Mouse (Mus musculus) intestine, embryonic 15.5 days (tissue): ENCODE data around the gene Bmpr1a. TPM values are rescaled to one million over a fixed set of nuclear protein-coding genes. Genes with fewer than 3 reads are reported as not detected.
"Not testable (repeated sequence)": the region's sequence is repeated elsewhere in the genome, so short reads cannot be mapped to it uniquely, and the experiment has no call there.

Source experiments
- ATAC-seq: fragments of 200-750 bp; cut with Nextera tagmentation; 2 replicates; pipeline ENCODE4 v1.8.0; 2017; ENCODE audit warnings: moderate TSS enrichment, moderate library complexity
- H3K27ac ChIP-seq: fragments of 300-500 bp; sonication (generic); 2 replicates; pipeline ENCODE4 v1.5.1; 2015; ENCODE audit warnings: mild to moderate bottlenecking, inconsistent platforms
- H3K27me3 ChIP-seq: fragments of 300-500 bp; sonication (generic); replicated peaks from 2 replicates; pipeline ENCODE4 v1.6.1; 2015; ENCODE audit warnings: inconsistent platforms
- H3K36me3 ChIP-seq: fragments of 300-500 bp; sonication (generic); 2 replicates; pipeline ENCODE4 v1.6.1; 2015; ENCODE audit warnings: inconsistent platforms
- H3K4me1 ChIP-seq: fragments of 300-500 bp; sonication (generic); replicated peaks from 2 replicates; pipeline ENCODE4 v1.6.1; 2015; ENCODE audit warnings: inconsistent platforms
- H3K4me2 ChIP-seq: fragments of 300-500 bp; sonication (generic); replicated peaks from 2 replicates; pipeline ENCODE4 v1.6.1; 2015; ENCODE audit warnings: mild to moderate bottlenecking, inconsistent platforms
- H3K4me3 ChIP-seq: fragments of 300-500 bp; sonication (generic); replicated peaks from 2 replicates; pipeline ENCODE4 v1.5.1; 2015; ENCODE audit warnings: inconsistent platforms
- H3K9ac ChIP-seq: fragments of 300-500 bp; sonication (generic); 2 replicates; pipeline ENCODE4 v1.6.1; 2015; ENCODE audit warnings: inconsistent platforms
- H3K9me3 ChIP-seq: fragments of 300-500 bp; sonication (generic); 2 replicates; pipeline ENCODE4 v1.6.1; 2016; ENCODE audit warnings: inconsistent platforms
- WGBS: fragments of 180-500 bp; shearing (Covaris S2); methylation state at CpG from one replicate; pipeline ENCODE4 v1.1.7; 2015; 5-methylcytosine and 5-hydroxymethylcytosine counted together
- polyA plus RNA-seq: library from polyadenylated mRNA; unstranded; fragments of >200 nt; fragmentation: Nextera tagmentation; extraction: Ambion mirVana; gene quantifications from 2 replicates; pipeline ENCODE4 v1.2.1, GENCODE M21; 2015

The Bmpr1a gene
- polyA plus RNA-seq, 1 experiment from 2014 or later: 41.3 TPM

DNA sequence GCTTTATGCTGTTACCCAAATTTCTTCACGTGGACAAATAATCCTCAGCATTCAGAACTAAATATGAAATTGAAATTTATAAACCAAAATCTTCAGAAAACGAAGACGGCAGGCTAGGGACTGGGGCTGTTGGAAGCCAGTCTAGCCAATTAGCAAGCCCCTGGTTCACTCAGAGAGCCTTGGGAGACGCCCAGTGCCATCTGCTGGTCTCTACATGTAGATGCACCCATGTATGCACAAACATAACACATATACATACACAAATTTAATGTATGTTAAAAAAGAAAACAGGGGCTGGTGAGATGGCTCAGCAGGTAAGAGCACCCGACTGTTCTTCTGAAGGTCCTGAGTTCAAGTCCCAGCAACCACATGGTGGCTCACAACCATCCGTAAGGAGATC is 56.5 kb downstream of the Bmpr1a start:
- 0 out of 2 replicates have a peak, but pooled peaks cover 3% of the 10 kb centered on the region for H3K4me1 ChIP-seq
- H3K27ac ChIP-seq: no peak overlapping the region
- peaks cover 7% of the 10 kb centered on the region for H3K36me3 ChIP-seq
- H3K9me3 ChIP-seq: no peaks in the 10 kb centered on the region
- 96% methylated on average over 6 of the region's 6 CpGs for WGBS
- H3K27me3 ChIP-seq: no peaks in the 10 kb centered on the region
- ATAC-seq: no peak
- H3K9ac ChIP-seq: no peak overlapping the region
- no peak overlapping the region for H3K4me3 ChIP-seq
- no peak overlapping the region for H3K4me2 ChIP-seq

DNA sequence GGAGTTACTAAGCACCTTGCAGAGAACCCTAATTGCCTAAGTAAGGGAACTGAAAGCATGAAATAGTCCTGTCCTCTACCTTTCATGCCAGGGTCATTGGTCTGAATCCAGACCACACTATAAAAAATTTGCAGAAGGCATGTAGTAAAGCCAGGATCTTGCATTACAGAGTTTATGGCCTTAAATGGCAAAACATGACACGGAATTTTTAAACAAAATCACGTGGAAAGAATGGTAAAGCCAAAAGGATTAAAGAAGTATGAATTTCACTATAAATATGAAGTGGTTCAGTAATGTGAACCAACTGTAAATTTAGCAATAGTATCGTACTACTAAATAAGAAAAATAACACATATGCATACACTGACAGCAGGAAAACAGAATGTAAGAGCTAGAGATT is 57.8 kb downstream of the Bmpr1a start:
- H3K27ac ChIP-seq: no peak overlapping the region
- ATAC-seq: no peak
- 0 out of 2 replicates have a peak, but pooled peaks cover 3% of the 10 kb centered on the region for H3K4me1 ChIP-seq
- H3K4me2 ChIP-seq: no peak overlapping the region
- 64% methylated on average over 3 of the region's 3 CpGs for WGBS
- H3K9me3 ChIP-seq: no peaks in the 10 kb centered on the region
- H3K27me3 ChIP-seq: no peaks in the 10 kb centered on the region
- H3K9ac ChIP-seq: no peak overlapping the region
- no peak overlapping the region for H3K4me3 ChIP-seq
- H3K36me3 ChIP-seq: peaks cover 7% of the 10 kb centered on the region

DNA sequence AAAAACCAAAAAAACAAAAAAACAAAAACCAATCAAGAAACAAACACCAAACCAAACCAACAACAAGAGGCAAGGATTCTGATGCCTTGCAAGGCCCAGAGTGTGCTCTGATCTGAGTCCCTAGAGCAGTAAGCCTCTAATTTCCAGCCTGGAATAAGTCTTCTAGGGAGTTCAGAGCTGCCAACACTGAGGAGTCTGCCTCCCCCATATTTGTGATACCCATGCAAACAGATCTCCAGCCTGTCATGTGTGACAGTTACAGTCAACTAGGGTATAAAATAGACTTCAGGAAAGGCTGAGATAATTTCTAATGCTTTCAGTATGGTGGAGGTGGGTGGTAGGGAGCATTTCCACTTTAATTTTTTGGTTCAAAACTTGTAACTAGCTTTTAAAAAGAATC is 58.2 kb downstream of the Bmpr1a start:
- Histone ChIP-seq H3K36me3 (peaks cover 7% of the 10 kb centered on the region), H3K4me3 (no peak overlapping the region), H3K27me3 (no peaks in the 10 kb centered on the region), H3K9ac (no peak overlapping the region), H3K4me2 (no peak overlapping the region), H3K9me3 (no peaks in the 10 kb centered on the region), H3K27ac (no peak overlapping the region), H3K4me1 (no peaks in the 10 kb centered on the region)
- no peak for ATAC-seq

DNA sequence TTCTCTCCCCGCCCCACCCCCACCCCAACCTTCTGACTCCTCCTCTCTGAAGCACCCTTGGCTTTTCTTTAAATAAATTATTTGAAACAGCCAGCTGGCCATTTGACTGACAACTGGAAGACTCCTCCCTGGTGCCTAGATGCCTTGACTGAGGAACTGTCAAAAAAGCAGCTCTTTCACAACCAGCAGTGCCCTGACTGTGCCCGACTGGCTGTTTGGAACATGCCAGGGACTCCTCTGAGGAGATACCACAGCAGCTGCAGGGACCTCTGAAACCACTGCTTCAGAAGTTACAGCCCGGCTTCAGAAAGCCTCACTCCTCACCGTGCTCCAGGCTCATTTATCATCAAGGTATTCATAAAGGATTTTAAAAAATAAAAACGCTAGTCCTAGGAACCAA is 58.8 kb downstream of the Bmpr1a start:
- Histone ChIP-seq H3K27me3 (no peaks in the 10 kb centered on the region), H3K27ac (no peak overlapping the region), H3K4me2 (no peak overlapping the region), H3K4me1 (no peaks in the 10 kb centered on the region), H3K9me3 (no peaks in the 10 kb centered on the region), H3K36me3 (peaks cover 7% of the 10 kb centered on the region), H3K4me3 (no peak overlapping the region), H3K9ac (no peak overlapping the region)
- 81% methylated on average over 5 of the region's 5 CpGs for WGBS
- no peak for ATAC-seq

DNA sequence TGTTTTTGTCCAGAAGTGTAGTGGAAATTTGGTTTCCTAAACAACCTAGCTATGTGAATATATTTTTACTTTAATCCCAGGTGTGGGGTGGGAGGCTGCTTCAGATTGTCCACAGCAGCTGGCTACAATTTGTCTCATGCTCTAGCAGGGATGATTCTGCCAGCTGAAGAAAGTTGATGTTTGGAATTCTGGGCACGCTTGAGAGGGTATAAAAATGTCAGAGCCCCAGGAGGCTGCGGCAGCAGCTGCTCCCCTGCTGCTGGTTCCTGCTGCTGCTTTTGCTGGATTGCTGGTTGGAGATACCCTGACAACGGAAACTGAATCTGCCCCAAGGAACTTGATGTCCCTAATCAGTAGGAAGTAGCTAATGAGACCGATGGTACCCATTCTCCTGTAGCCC is 60.6 kb downstream of the Bmpr1a start:
- H3K27ac ChIP-seq: no peak overlapping the region
- H3K4me1 ChIP-seq: no peaks in the 10 kb centered on the region
- WGBS: 75% methylated on average over 4 of the region's 4 CpGs
- H3K27me3 ChIP-seq: no peaks in the 10 kb centered on the region
- no peaks in the 10 kb centered on the region for H3K9me3 ChIP-seq
- no peak overlapping the region for H3K4me3 ChIP-seq
- no peak overlapping the region for H3K9ac ChIP-seq
- H3K36me3 ChIP-seq: peaks cover 10% of the 10 kb centered on the region
- no peak for ATAC-seq
- no peak overlapping the region for H3K4me2 ChIP-seq

DNA sequence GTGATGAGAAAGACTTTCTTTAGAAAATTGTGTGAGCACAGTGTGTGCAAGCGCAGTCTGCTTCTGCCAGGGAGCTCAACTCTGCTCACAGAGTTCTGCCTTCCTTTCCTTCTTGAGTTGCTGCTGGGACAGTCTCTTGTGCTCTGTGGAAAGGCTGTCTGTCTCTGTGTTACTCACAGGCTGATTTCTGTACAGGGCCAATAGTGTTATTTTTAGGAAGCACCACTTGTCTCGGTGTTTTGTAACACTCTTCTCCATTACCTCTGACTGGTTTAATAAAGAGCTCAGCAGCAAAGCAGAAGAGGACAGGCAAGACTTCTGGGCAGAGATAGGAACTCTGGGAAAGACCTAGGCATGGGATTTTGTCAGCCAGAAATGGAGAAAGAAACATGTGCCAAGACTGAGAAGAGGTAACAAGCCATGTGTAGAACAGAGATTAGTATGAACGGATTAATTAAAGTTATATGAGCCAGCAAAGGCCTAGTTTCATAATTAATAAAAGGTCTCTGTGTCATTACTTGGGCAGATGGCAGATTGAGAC is 62.5 kb downstream of the Bmpr1a start:
- Histone ChIP-seq H3K27me3 (no peaks in the 10 kb centered on the region), H3K9ac (no peak overlapping the region), H3K9me3 (no peaks in the 10 kb centered on the region), H3K4me2 (no peak overlapping the region), H3K4me1 (no peaks in the 10 kb centered on the region), H3K4me3 (no peak overlapping the region), H3K36me3 (peaks cover 5% of the 10 kb centered on the region; the same call in 1 of the 2 replicates), H3K27ac (no peak overlapping the region)
- ATAC-seq: no peak
- WGBS: 91% methylated on average over 3 of the region's 3 CpGs

DNA sequence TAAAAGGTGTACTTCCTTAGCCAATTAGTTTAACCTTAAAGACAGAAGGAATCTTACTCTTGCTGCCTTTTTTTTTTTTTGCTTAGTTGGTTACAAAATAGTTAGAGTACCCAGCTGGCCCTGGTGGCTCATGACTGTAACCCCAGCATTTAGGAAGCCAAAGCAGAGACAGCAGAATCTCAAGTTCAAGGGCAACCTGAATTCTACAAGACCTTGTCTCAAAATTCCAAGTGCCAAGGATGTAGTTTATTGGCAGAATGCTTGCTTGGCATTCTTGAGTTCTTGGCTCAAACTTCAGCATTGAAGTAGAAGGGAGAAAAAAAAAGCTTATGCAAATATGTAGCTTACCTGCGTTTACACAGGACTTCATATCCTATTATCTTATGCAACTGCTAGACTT is 74.1 kb downstream of the Bmpr1a start:
- Histone ChIP-seq H3K36me3 (peaks cover 6% of the 10 kb centered on the region; the same call in 1 of the 2 replicates), H3K9ac (no peak overlapping the region), H3K4me1 (no peaks in the 10 kb centered on the region), H3K27ac (no peak overlapping the region), H3K27me3 (no peaks in the 10 kb centered on the region), H3K4me2 (no peak overlapping the region), H3K4me3 (no peak overlapping the region), H3K9me3 (no peaks in the 10 kb centered on the region)
- ATAC-seq: no peak
- WGBS: 87% methylated on average over 1 of the region's 1 CpGs

DNA sequence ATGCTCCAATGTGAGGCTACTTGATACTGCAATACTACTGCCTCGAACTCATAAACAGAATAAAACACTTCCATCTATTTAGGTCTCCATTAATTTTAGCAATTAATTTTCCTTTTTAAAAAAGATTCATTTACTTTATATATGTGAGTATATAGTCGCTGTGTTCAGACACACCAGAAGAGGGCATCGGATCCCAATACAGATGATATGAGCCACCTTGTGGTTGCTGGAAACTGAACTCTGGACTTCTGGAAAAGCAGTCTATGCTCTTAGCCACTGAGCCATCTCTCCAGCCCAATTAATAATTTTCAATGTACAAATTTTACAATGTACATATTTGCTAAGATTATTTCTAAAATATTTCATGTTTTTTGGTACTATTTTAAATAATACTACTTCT is 74.9 kb downstream of the Bmpr1a start:
- Histone ChIP-seq H3K9me3 (no peaks in the 10 kb centered on the region), H3K27ac (no peak overlapping the region), H3K9ac (no peak overlapping the region), H3K36me3 (peaks cover 10% of the 10 kb centered on the region; the same call in 1 of the 2 replicates), H3K27me3 (no peaks in the 10 kb centered on the region), H3K4me3 (no peak overlapping the region), H3K4me2 (no peak overlapping the region), H3K4me1 (no peaks in the 10 kb centered on the region)
- ATAC-seq: no peak
- 95% methylated on average over 3 of the region's 3 CpGs for WGBS

DNA sequence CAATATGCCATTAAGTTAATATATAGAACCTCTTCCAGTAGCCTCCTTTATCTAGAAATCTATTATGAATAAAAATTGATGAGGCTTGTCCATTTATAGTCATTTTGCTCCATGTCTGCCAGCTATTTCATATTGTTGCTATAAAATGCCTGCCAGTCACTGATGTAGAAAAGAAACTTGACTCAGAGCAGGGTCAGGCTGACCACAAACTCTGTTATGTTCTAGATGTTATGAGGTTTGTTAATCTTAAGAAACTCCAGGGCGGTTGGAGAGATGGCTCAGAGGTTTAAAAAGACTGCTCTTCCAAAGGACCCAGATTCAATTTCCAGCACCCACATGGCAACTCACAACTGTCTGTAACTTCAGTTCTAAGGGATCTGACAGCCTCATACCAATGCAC is 82.1 kb downstream of the Bmpr1a start:
- Histone ChIP-seq H3K9ac (no peak overlapping the region), H3K27me3 (no peaks in the 10 kb centered on the region), H3K4me3 (no peak overlapping the region), H3K36me3 (peaks cover 14% of the 10 kb centered on the region; the same call in 1 of the 2 replicates), H3K9me3 (no peaks in the 10 kb centered on the region), H3K4me2 (no peak overlapping the region), H3K4me1 (no peaks in the 10 kb centered on the region), H3K27ac (no peak overlapping the region)
- ATAC-seq: no peak
- WGBS: 100% methylated on average over 1 of the region's 1 CpGs

DNA sequence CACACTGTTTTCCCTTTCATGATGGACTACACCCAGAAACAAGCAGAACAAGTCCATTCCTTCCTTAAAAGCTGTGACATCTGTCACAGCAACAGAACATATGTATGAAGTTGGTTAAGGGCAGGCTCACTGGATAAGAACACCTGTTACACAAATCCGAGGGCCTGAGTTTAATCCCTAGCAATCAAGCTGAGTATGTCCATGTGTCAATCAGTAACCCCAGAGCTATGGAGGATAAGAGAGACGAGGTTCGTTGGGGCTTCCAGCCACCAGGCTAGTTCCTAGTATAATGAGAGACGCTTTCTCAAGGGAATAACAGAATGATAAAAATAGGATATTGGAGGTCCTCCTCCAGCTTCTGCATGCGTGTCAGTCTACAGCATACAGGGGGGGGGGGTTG is 85.6 kb downstream of the Bmpr1a start:
- H3K27me3 ChIP-seq: no peaks in the 10 kb centered on the region
- H3K4me2 ChIP-seq: no peak overlapping the region
- H3K36me3 ChIP-seq: peaks cover 17% of the 10 kb centered on the region
- no peak overlapping the region for H3K4me3 ChIP-seq
- 85% methylated on average over 5 of the region's 5 CpGs for WGBS
- H3K9me3 ChIP-seq: no peaks in the 10 kb centered on the region
- H3K27ac ChIP-seq: no peak overlapping the region
- no peak overlapping the region for H3K9ac ChIP-seq
- no peaks in the 10 kb centered on the region for H3K4me1 ChIP-seq
- ATAC-seq: no peak

DNA sequence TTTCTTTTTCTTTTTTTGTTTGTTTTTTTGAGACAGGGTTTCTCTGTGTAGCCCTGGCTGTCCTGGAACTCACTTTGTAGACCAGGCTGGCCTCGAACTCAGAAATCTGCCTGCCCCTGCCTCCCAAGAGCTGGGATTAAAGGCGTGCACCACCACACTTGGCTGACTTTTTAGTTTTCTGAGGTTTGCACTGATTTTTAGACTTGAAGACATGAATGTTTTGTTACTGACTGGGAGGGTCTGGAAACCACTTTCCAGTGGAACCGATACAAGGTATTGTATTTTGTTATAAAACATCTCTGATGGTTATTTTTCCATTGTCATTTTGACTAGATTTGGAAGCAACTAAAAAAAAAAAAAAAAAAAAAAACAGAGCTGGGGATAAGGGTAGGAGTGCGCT is 86.2 kb downstream of the Bmpr1a start:
- 96% methylated on average over 4 of the region's 4 CpGs for WGBS
- not testable (repeated sequence) for H3K9ac ChIP-seq, H3K4me1 ChIP-seq

DNA sequence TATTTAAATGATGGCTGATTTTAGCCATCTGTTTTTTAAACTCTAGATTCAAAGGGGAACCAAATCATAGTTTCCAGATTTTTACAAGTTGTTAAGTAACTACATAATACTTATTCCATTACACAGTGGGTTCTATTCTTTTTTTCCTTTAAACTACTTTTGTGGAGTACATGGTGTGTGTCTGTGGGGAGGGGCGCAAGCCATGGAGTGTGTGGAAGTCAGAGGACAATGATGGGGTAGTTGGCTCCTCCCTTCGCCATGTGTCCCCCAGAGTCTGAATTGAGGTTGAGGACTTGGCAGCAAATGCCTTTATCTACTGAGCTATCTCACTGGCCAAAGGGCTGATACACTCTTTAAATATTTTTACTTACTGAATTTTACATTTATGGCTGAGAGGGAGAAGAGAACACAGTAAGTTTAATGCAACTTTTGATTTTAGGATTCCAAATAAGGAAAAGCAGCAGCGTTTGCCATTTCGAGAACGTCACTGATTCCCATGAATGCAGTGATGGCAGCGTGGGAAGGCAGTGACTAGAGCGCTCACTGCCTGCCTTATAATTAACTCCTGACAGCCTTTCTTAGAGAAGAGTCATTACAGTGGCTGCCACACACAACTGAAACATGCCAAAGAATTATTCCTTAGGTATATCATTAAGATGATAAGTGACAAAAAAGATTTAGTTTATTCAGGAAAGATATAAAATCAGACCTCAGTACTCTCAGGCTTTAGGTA is 90.8 kb downstream of the Bmpr1a start:
- no peak overlapping the region for H3K4me3 ChIP-seq
- no peaks in the 10 kb centered on the region for H3K27me3 ChIP-seq
- ATAC-seq: no peak
- no peak overlapping the region for H3K4me2 ChIP-seq
- H3K9ac ChIP-seq: no peak overlapping the region
- no peaks in the 10 kb centered on the region for H3K4me1 ChIP-seq
- H3K9me3 ChIP-seq: no peaks in the 10 kb centered on the region
- H3K36me3 ChIP-seq: peaks cover 24% of the 10 kb centered on the region
- 92% methylated on average over 7 of the region's 7 CpGs for WGBS
- no peak overlapping the region for H3K27ac ChIP-seq

More for the DNA sequence above, 86.2 kb downstream of the Bmpr1a start:
- H3K4me2 ChIP-seq, H3K27ac ChIP-seq, H3K9me3 ChIP-seq, ATAC-seq, H3K27me3 ChIP-seq, H3K4me3 ChIP-seq: not testable (repeated sequence)
- peaks cover 17% of the 10 kb centered on the region for H3K36me3 ChIP-seq

DNA sequence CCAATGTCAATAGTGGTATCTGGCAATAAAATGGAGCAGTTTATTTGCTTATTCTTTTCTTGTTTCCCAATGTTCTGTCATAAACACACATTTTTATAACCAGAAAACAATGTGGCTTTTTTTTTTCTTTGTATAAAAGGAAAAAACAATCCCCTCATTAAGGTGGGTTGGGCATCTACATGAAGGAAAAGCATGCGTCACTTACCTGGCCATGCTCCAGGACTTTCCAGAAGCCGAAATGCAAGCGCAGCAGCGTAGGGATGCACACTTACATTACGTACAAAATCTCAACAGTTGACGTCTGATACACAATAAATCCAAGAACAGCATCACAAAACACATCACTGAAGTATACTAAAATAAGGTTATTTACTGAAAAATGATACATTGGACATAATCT is 92.4 kb downstream of the Bmpr1a start:
- Histone ChIP-seq H3K4me3 (no peak overlapping the region), H3K4me1 (no peaks in the 10 kb centered on the region), H3K9me3 (no peaks in the 10 kb centered on the region), H3K36me3 (peaks cover 24% of the 10 kb centered on the region), H3K9ac (no peak overlapping the region), H3K4me2 (no peak overlapping the region), H3K27me3 (no peaks in the 10 kb centered on the region), H3K27ac (no peak overlapping the region)
- 92% methylated on average over 6 of the region's 6 CpGs for WGBS
- no peak for ATAC-seq
